Mouse (Mus musculus): ENCODE measurements around the gene Sh3pxd2a.

GRCm38 (mm10) chr19:47267066-47267465 lies 197.1 kb downstream of the Sh3pxd2a start:
- no peak for TF ChIP-seq CTCF (IDR thresholded peaks at IDR 0.05; ENCODE audit: borderline replicate concordance, insufficient read depth, low read length)
- no peak for TF ChIP-seq POLR2A (IDR thresholded peaks at IDR 0.05; ENCODE audit: low read depth, low read length)
